Mouse (Mus musculus) erythroblast, embryonic 14.5 days (primary cell): ENCODE data around the gene Slc35a3.

Experiments used
- GATA1 ChIP-seq: IDR thresholded peaks from 2 replicates; pipeline ENCODE4 v1.6.1; 2012; ENCODE audit warnings: low read length, inconsistent platforms, mixed read lengths
- TAL1 ChIP-seq: IDR thresholded peaks from 3 replicates; pipeline ENCODE4 v1.6.1; 2012; ENCODE audit warnings: low read length, inconsistent platforms, mixed read lengths

- TF ChIP-seq GATA1 (no peak), TAL1 (no peak)
These were observed 78.5 kb downstream of the Slc35a3 start for GRCm38 (mm10) chr3:116634091-116634490.
